15 mouse cellular contexts compared by ENCODE assay signal in genomic region chr10:83661925-83662324, GRCm38 (mm10).
"Had no signal": no experiment of that assay in that cellular context is flagged by ENCODE, and none has a peak within 500 bp of the region (broad histone marks: within the 10 kb centered on the region; RNA-seq: fewer than 3 reads in every experiment).

No protein-coding gene starts in this region.

- H3K4me3 ChIP-seq: intestine, embryonic 15.5 days; megakaryocyte, embryonic 14.5 days; midbrain, embryonic 15.5 days; neural tube, embryonic 13.5 days; stomach, embryonic 15.5 days had no signal

- H3K4me2 ChIP-seq: intestine, embryonic 15.5 days; midbrain, embryonic 11.5 days; midbrain, embryonic 15.5 days; neural tube, embryonic 13.5 days; stomach, embryonic 15.5 days had no signal

- H3K27ac ChIP-seq: intestine, embryonic 15.5 days; liver, embryonic 14.5 days; midbrain, embryonic 15.5 days; neural tube, embryonic 13.5 days; stomach, embryonic 15.5 days had no signal

- H3K9me3 ChIP-seq: intestine, embryonic 15.5 days; midbrain, embryonic 15.5 days; neural tube, embryonic 13.5 days; stomach, embryonic 15.5 days had no signal

- H3K9ac ChIP-seq: intestine, embryonic 15.5 days; liver, embryonic 14.5 days; midbrain, embryonic 15.5 days; neural tube, embryonic 13.5 days; stomach, embryonic 15.5 days had no signal

- H3K27me3 ChIP-seq: intestine, embryonic 15.5 days; midbrain, embryonic 15.5 days; neural tube, embryonic 13.5 days; stomach, embryonic 15.5 days had no signal

- H3K36me3 ChIP-seq: intestine, embryonic 15.5 days; midbrain, embryonic 15.5 days; neural tube, embryonic 13.5 days; stomach, embryonic 15.5 days had no signal

- DNase-seq: kidney, adult 2 months; left cerebral cortex, postnatal 4 days; lung, adult 18-20 months; lung, postnatal 10 days; lung, postnatal 4 days; right cerebral cortex, postnatal 14 days; thymus, adult 2 months; thymus, postnatal 25 days had no signal

- H3K4me1 ChIP-seq: intestine, embryonic 15.5 days; megakaryocyte, embryonic 14.5 days; midbrain, embryonic 15.5 days; neural tube, embryonic 13.5 days; stomach, embryonic 15.5 days had no signal

- ATAC-seq: intestine, embryonic 15.5 days; midbrain, embryonic 15.5 days had no signal
